Mouse (Mus musculus): ENCODE results near the gene Upk3bl. TPM values are rescaled to one million over a fixed set of nuclear protein-coding genes. Genes with fewer than 3 reads are reported as not detected.
"Not testable (repeated sequence)": the region's sequence is repeated elsewhere in the genome, so short reads cannot be mapped to it uniquely, and the experiment has no call there.

Gene Upk3bl
- polyA plus RNA-seq, 1 experiment = 1.6 TPM

DNA sequence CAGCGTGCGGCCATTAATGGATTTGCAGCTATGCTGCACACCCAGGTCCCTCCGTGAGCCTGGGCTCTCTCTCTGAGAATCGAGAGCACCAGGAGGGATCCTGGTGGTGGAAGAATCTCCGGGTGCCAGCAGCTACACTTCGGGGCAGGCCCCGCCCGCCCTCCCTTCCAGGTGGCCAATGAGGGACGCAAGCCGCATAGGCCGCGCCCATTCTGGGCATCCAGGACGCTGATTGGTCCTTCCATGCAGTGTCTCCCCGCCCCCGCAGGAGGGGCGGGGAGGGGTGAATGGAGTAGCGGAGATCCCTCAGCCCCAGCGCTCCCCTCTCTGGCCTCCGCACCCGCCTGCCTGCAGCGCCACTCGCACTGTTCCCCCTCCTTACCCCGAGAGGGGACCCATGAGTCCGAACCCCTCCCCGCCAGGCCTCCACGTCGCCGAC is 29.4 kb downstream of the Upk3bl start, which contains the start of gene Rasa4:
Rasa4 (plus strand) TSS at position 248 of the 439 bp plus-strand sequence.
- WGBS = under 1% methylated on average over 28 of the region's 28 CpGs
- peak; percentile 90 for DNase-seq (ENCODE audit: low read depth, low spot score)

DNA sequence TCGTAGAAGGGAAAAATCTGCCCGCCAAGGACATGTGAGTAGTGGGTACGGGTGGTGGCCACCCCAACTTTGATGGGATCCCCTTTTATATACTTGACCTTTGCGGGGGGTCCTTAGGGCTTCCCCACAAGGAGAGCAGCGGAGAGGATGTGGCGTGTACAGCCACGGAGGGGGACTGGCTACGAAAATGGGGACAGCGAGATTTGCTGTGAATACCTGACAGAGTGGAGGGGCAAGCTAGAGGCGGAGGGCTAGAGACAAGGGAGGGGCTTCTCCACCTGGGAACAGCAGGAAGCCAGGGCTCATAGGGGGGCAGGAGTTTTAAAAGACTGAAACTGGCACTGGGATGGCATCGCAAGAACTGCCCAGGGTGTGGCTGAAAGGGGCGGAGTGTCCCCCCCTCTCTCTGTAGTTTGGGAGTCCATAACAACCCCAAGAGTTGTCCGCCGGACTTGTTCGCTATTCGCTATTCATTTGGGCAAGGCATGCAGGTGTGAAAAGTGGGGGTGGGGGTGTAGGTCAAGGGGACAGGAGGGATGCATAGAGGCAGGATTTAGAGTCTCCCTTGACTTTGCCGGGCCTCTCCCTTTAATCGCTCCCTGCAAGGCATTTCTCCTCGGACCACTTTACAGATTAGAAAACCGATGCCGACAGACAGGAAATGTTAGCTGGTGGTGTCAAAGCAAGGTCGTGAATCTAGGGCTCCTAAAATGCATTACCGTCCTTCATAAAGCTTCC is 30.0 kb downstream of the Upk3bl start:
- 3% methylated on average over 23 of the region's 23 CpGs for WGBS
- no peak for DNase-seq (ENCODE audit: low read depth, low spot score)

DNA sequence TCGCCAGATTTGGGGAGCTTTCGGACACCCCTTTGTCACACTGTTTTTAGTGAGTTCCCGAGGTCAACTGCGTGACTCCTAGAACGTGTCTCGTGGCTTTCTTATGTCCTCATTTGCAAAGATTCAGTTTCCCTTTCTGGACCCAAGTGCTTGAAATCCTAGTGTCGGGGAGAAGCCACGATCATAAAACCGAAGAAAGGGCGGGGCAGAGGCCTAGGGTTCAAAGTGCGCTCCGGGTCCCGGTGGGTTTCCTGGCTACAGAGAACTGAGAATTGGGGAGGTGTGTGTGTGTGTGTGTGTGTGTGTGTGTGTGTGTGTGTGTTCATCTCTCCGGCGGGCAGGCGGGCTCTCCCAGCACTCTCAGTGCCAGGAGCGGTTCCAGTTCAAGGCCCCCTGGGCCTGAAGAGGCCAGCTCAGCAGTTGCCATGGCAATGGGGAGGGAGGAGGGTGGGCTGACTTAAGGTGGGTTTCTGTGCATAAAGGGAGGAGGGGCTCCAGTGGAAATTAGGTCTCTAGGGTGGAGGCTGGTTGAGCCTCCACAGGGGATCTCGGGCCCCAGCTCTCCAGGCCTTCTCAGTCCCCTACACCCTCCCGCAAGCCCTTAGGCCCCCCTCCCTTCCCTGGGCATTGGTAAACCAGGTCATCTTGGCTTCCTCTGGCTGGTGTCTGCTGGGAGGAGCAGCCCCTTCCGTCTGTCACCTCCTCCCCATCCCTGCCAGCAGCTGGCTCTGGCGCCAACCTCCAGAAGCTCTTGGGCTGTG is 30.8 kb downstream of the Upk3bl start:
- WGBS = 21% methylated on average over 21 of the region's 21 CpGs
- DNase-seq (ENCODE audit: low read depth, low spot score) = no peak

- 88% methylated on average over 8 of the region's 8 CpGs for WGBS
- DNase-seq (ENCODE audit: low read depth, low spot score) = no peak
Observed at GRCm38 (mm10) chr5:136086290-136086689, 32.0 kb downstream of the Upk3bl start.

GRCm38 (mm10) chr5:136088821-136089575 is 34.7 kb downstream of the Upk3bl start:
- WGBS = 42% methylated on average over 14 of the region's 14 CpGs
- DNase-seq (ENCODE audit: low read depth, low spot score) = no peak

DNA sequence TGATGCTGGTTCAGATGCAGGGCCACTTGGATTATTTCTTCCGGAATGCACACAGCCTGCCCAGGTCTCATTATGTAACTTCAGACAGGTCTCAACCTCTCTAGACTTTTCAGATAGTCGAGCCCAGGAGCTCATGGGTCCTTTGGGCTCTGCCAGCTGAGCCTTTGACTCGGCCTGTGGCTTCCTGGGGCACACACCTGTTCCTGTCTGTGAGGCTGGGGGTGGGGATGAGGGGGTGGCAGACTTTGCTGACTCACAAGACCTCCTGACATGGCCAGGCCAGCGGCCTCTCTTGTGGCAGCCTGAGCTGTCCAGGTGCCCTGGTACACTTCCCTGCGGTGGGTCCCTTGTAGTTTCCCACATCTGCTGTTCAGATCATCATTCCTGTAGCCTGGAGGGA is 37.6 kb downstream of the Upk3bl start:
- DNase-seq (ENCODE audit: low read depth, low spot score) = no peak
- WGBS = 79% methylated on average over 5 of the region's 5 CpGs

GRCm38 (mm10) chr5:136094249-136095010 is 40.1 kb downstream of the Upk3bl start:
- DNase-seq (ENCODE audit: low read depth, low spot score) = no peak
- 76% methylated on average over 8 of the region's 8 CpGs for WGBS

DNA sequence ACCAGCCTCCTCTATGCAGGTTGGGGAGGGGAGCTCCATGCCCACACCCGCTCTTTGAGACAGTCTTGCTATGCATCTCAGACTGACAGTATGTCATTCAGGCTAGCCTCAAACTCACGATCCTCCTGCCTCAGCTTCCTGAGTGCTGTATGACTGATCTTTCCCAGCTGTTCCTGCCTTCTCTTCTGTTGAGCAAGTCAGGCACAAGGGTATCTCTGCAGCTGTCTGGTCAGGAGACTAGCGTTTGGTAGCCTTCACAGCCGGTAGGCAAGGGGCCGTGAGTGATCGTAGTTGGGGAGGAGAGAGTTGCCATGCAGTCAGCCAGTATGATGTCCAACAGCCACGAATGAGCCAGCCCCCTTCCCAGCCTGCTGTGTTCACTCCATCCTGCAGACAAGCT is 40.8 kb downstream of the Upk3bl start:
- WGBS = 81% methylated on average over 7 of the region's 7 CpGs
- no peak for DNase-seq (ENCODE audit: low read depth, low spot score)

DNA sequence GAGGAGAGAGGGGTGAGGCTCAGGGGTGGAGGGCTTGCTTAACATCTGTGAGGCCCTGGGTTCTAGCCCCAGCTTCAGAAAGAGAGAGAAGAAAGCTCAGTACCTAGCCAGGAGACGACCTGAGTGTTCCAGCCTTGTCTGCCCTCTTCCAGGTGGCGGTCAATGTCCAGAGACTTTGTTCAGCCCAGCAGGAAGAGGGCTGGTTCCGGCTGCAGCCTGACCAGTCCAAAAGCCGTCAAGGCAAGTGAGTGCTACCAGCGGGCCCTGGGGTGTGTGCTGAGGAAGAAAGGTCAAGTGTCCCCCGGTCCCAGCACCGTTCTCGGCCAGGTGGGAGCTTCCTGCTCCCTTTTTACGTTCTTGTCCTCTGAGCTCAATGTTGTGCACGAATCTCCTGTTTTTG is 44.2 kb downstream of the Upk3bl start:
- DNase-seq (ENCODE audit: low read depth, low spot score) = no peak
- 90% methylated on average over 10 of the region's 10 CpGs for WGBS

DNA sequence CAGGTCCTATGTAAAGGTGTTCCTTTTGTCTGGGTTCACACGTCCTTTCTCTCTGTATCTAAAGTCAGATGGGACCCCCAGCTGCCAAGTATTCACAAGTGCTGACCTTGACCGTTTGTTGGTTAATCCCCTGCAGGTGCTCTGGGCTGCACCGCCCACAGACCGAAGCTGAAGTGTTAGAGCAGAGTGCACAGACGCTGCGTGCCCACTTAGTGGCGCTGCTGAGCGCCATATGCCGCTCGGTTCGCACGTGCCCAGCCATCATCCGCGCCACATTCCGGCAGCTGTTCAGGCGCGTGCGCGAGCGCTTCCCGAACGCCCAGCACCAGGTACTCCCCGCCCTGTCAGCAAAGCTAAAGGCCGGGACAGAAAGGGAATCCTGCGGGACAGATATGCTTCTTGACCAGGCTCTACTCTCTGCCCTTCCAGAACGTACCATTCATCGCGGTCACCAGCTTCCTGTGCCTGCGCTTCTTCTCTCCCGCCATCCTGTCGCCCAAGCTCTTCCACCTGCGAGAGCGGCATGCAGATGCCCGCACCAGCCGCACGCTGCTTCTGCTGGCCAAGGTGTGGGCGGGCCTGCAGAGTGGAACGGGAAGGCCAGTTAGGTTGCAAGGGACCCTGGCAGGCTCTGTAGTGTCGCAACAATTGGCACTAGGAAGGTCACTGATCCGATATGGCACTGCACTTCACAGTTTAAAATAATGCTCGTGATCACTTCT is 48.0 kb downstream of the Upk3bl start:
- no peak for DNase-seq (ENCODE audit: low read depth, low spot score)
- 14% methylated on average over 41 of the region's 41 CpGs for whole genome bisulfite sequencing

DNA sequence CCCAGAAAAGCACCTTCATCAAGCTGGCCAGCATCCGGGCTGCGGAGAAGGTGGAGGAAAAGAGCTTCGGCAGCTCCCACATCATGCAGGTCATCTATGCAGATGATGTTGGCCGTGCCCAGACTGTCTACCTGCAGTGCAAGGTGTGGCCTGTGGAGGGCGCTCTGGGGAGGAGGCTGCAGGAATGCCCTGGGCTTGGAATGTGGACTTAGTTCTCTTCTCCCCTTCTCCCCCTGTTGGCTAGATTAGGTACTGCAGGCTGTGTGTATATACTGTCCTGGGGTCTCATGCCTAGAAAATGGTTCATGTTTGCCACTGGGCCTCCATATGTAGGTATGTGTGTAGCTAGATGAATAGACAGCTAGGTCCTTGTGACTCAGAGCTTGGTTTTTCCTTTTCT is 50.2 kb downstream of the Upk3bl start:
- 95% methylated on average over 5 of the region's 5 CpGs for WGBS
- no peak for DNase-seq (ENCODE audit: low read depth, low spot score)

DNA sequence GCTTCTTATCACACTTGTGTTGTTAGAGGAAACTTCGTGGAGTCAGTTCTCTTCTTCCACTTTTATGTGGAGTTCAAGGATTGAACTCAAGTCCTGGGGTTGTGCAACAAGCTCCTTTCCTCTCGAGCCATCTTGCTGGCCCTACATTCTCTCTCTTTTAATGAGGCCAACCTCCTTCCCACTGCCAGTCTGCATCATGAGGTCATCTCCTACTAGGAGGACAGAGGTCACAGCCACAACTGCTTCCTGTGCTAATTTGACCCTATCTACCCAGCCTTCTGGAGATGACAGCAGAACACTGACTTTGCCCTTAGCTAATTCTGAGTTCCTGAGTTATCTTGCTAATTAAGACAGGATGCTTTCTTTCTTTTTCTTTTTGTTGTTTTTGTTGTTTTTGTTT is 54.2 kb downstream of the Upk3bl start:
- no peak for DNase-seq (ENCODE audit: low read depth, low spot score)
- 42% methylated on average over 2 of the region's 2 CpGs for WGBS

DNA sequence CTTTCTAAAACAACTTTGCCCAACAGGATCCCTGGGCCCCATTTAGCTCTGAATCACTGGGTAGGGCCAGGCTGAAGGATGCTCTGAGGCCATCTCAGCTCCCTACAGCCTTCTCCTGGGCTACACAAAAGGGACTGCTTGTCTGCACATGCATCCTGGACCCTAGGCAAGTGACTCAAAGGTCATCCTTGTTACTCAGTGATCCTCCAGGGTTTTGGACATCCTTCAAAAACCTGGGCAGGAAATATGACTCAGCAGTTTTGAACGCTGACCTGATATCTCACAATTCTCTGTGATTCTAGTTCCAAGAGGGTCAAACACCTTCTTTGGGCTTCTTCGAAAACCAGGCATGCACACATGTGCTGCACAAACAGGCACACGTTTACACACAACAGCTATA is 54.8 kb downstream of the Upk3bl start:
- 45% methylated on average over 3 of the region's 3 CpGs for WGBS
- DNase-seq (ENCODE audit: low read depth, low spot score) = no peak

GRCm38 (mm10) chr5:136113546-136113945 is 59.3 kb downstream of the Upk3bl start:
- not testable (repeated sequence) for DNase-seq (ENCODE audit: low read depth, low spot score)
- 50% methylated on average over 4 of the region's 4 CpGs for WGBS

Other genes with a start within 250 kb of the Upk3bl start
- 0.15 and 0.17 TPM in 2 replicates for gene Srrm3, start 247.6 kb upstream of the Upk3bl start, polyA plus RNA-seq (2012; rRNA removed)
- 119 and 133 TPM in 2 replicates for gene Hspb1, start 166.6 kb upstream of the Upk3bl start, polyA plus RNA-seq (2012; rRNA removed)
- 41.6 and 44.1 TPM in 2 replicates for gene Ywhag, start 119.9 kb upstream of the Upk3bl start, polyA plus RNA-seq (2012; rRNA removed)
- gene Ssc4d, start 80.0 kb upstream of the Upk3bl start, polyA plus RNA-seq (2012; rRNA removed) = 4.6 and 4.9 TPM in 2 replicates
- gene Zp3, start 74.4 kb upstream of the Upk3bl start, polyA plus RNA-seq (2012; rRNA removed) = not detected in 2 replicates
- gene Dtx2, start 59.7 kb upstream of the Upk3bl start, polyA plus RNA-seq (2012; rRNA removed) = 10.1 and 13.6 TPM in 2 replicates
- 4.0 and 10.9 TPM in 2 replicates for gene Upk3b, start 16.0 kb upstream of the Upk3bl start, polyA plus RNA-seq (2012; rRNA removed)
- 30.9 and 33.5 TPM in 2 replicates for gene Rasa4, start 29.4 kb downstream of the Upk3bl start, polyA plus RNA-seq (2012; rRNA removed)
- gene Polr2j, start 62.1 kb downstream of the Upk3bl start, polyA plus RNA-seq (2012; rRNA removed) = 106 and 116 TPM in 2 replicates
- 20.9 and 25.0 TPM in 2 replicates for gene Lrwd1, start 81.6 kb downstream of the Upk3bl start, polyA plus RNA-seq (2012; rRNA removed)
- 19.7 and 21.5 TPM in 2 replicates for gene Alkbh4, start 81.7 kb downstream of the Upk3bl start, polyA plus RNA-seq (2012; rRNA removed)
- 25.3 and 37.0 TPM in 2 replicates for gene Orai2, start 116.2 kb downstream of the Upk3bl start, polyA plus RNA-seq (2012; rRNA removed)
- gene Prkrip1, start 144.5 kb downstream of the Upk3bl start, polyA plus RNA-seq (2012; rRNA removed) = 10.4 and 12.0 TPM in 2 replicates
- gene Sh2b2, start 192.1 kb downstream of the Upk3bl start, polyA plus RNA-seq (2012; rRNA removed) = 4.1 and 4.2 TPM in 2 replicates

Measured in large intestine, adult 2 months (tissue).